Mouse (Mus musculus) lung, postnatal 0 days (tissue): ENCODE data around the gene Arnt2.

Experiments
- CTCF ChIP-seq: IDR thresholded peaks from 2 replicates; pipeline ENCODE4 v1.5.1; 2016; ENCODE audit warnings: antibody characterized with exemption, mild to moderate bottlenecking
- EP300 ChIP-seq: IDR thresholded peaks from 2 replicates; pipeline ENCODE4 v1.6.1; 2016; ENCODE audit warnings: antibody characterized with exemption, mild to moderate bottlenecking, control low read depth

- TF ChIP-seq EP300, result no peak
- no peak for TF ChIP-seq CTCF
Measured at GRCm38 (mm10) chr7:84447740-84448435, 37.9 kb upstream of the Arnt2 start.
